Mouse (Mus musculus): ENCODE results near the gene Alg12. TPM values are rescaled to one million over a fixed set of nuclear protein-coding genes. Genes with fewer than 3 reads are reported as not detected.

Gene Alg12
- polyA plus RNA-seq, 1 experiment: 10.2 TPM

DNA sequence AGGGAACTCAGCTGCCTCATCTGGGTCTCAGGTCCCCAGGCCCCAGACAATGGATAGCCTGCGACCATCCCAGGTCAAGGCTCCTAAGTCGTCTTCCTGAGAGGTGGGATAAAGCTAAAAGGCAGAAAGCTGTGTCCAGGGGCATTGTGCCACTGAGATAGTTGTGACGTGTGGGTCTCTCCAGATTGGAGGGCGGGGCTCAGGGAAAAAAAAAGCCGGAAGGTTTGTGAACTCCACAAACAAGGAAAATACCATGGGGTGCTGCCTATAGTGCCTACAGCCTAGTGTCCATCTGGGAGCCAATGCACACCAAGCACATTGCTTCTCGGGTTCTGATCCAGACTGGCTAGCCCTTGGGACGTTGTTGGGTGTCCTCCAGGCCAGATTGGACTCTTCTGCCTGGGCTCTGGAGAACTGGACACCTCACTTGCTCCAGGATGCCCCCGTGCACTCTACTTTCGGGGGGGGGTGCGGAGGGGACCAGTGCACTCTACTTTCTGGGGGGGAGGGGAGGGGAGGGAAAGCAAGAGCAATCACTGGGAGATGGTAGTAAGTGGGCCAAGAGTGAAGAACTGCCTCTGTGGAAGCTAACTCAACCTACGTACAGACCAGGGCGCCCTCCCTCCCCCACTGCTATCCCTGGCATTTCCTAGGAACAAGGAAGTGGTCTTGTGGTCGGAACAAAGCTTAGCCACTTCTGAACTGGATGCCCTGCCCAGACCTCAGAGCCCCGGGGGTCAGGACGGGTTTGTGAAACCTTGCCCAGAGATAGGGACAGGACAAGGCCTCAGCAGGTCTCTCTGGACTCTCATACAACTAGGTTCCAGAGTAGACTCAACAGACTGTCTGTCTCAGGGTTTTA lies 36.1 kb upstream of the Alg12 start:
- peaks cover 20% of the 10 kb centered on the region for H3K4me1 ChIP-seq (ENCODE audit: control insufficient read depth, insufficient read depth, low read length)
- no peak for TF ChIP-seq CTCF (IDR thresholded peaks at IDR 0.05; ENCODE audit: low read depth, low read length)
- TF ChIP-seq POLR2A (IDR thresholded peaks at IDR 0.05; ENCODE audit: borderline replicate concordance, low read depth, low read length): no peak
- H3K27ac ChIP-seq (ENCODE audit: insufficient read depth, low read depth, low read length): no peak overlapping the region
- H3K4me3 ChIP-seq (ENCODE audit: insufficient read depth, low read length): no peak overlapping the region

DNA sequence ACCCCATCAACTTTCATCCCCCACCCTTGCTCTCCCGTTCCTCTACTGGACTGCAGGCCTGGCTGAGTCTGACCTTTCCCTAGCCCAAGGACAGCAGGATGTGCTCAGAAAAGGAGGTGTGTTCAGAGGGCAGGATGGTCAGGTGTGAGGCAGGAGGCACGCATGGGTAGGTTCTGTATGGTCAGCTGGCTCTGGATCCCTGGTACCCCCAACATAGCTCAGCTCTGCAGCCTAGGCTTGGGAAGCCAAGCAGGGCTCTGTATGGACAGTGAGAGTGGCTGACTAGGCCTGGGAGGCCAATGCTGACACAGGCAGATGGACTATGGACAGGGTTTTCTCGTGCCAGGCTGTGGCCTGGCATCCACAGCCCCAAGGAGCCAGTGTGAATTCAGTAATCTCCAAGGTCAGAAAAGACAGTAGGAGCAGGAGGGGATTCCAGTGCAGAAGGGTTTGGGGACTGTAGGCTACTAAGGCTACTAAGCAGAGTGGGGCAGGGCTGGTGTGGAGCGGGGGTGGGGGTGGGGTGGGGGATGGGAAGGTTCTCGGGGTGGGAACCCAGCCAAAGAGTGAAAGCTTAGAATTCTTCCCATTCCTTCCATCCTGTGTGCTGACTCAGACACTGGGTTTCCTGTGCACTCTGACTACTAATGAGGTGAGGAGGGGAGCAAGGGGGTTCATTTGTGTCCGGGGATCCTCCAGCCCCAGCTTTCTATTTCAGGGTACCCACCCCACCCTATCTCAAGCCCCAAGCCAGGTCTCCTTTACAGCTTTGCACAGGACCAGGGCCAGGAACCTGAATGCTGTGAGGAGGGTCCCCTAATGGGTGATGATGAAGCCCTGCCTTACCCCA lies 35.2 kb upstream of the Alg12 start:
- H3K4me3 ChIP-seq (ENCODE audit: insufficient read depth, low read length): no peak overlapping the region

DNA sequence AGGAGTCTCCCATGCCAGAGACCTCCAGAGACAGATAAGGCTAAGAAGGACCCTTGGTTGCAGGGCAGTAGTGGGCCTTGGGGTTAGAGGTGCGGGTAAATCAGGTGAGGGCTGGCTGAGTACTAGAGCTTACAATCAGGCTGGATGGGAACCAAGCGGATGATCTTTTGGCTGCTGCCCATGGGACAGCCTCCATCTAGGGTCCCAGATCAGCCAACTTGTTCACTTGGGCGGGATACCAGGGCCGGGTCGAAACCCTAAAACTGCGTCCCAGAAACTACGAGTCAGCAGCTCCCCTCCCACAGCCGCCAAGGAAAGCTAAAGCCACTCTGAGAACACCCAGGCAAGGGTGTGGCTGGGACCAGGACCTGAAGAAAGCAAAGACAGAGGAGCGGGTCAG lies 34.0 kb upstream of the Alg12 start:
- TF ChIP-seq POLR2A (IDR thresholded peaks at IDR 0.05; ENCODE audit: borderline replicate concordance, low read depth, low read length): no peak
- no peak for TF ChIP-seq CTCF (IDR thresholded peaks at IDR 0.05; ENCODE audit: low read depth, low read length)
- H3K4me3 ChIP-seq (ENCODE audit: insufficient read depth, low read length): no peak overlapping the region
- H3K27ac ChIP-seq (ENCODE audit: insufficient read depth, low read depth, low read length): no peak overlapping the region
- H3K4me1 ChIP-seq (ENCODE audit: control insufficient read depth, insufficient read depth, low read length): peaks cover 20% of the 10 kb centered on the region

More for the DNA sequence above, 35.2 kb upstream of the Alg12 start:
- TF ChIP-seq POLR2A (IDR thresholded peaks at IDR 0.05; ENCODE audit: borderline replicate concordance, low read depth, low read length) (no peak), CTCF (IDR thresholded peaks at IDR 0.05; ENCODE audit: low read depth, low read length) (no peak)
- Histone ChIP-seq H3K4me1 (ENCODE audit: control insufficient read depth, insufficient read depth, low read length) (peaks cover 20% of the 10 kb centered on the region), H3K27ac (ENCODE audit: insufficient read depth, low read depth, low read length) (no peak overlapping the region)

DNA sequence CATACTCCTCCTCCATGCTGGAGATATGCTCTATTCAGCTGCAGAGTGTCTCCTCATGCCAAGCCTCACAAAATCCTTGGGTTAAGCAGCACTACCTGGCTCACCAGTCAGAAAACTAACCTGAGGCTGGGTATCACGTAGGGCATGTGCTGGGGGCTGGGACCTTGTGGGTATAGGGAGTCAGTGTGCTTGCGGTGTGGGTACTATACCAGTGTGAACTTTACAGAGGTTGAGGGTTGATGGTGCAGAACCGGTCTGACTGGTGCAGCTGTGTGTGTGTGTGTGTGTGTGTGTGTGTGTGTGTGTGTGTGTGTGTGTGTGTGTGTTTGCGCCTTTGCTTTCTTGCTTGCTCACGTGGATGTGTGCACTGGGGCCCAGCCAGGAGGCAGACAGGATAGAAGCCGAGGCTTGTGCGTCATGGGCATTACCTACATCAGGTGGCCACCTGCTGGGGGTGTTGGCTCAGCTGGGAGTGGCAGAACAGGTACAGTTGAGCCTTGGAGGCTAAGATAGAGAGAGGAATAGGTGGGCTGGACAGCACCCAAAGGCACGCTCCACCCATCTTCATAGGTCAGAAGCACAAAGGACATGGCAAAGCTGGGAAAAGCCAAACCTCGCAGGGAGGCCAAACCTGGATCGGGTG lies 32.5 kb upstream of the Alg12 start:
- TF ChIP-seq POLR2A (IDR thresholded peaks at IDR 0.05; ENCODE audit: borderline replicate concordance, low read depth, low read length) (no peak), CTCF (IDR thresholded peaks at IDR 0.05; ENCODE audit: low read depth, low read length) (no peak)
- Histone ChIP-seq H3K4me3 (ENCODE audit: insufficient read depth, low read length) (no peak overlapping the region), H3K4me1 (ENCODE audit: control insufficient read depth, insufficient read depth, low read length) (peaks cover 20% of the 10 kb centered on the region), H3K27ac (ENCODE audit: insufficient read depth, low read depth, low read length) (no peak overlapping the region)

DNA sequence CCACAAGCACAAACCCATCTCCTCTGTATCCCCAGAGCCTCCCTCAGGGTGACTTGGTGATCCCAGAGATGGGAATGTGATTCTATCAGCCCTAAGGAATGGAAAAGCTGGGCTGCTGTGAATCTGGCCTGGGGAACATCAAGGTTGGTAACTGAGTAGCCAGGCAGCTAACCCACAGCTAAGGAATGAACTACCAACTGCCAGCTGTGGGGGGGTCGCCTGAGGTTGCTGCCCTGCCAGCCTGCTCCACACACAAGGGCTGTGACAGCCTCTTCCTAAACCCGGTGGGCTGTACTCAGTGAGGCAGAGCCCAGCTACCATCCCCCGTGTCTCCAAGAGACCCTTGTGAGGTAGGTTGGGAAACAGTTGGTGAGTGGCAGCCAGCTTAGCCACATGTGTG lies 32.0 kb upstream of the Alg12 start:
- no peak for TF ChIP-seq CTCF (IDR thresholded peaks at IDR 0.05; ENCODE audit: low read depth, low read length)
- TF ChIP-seq POLR2A (IDR thresholded peaks at IDR 0.05; ENCODE audit: borderline replicate concordance, low read depth, low read length): no peak
- H3K27ac ChIP-seq (ENCODE audit: insufficient read depth, low read depth, low read length): no peak overlapping the region
- no peak overlapping the region for H3K4me3 ChIP-seq (ENCODE audit: insufficient read depth, low read length)
- H3K4me1 ChIP-seq (ENCODE audit: control insufficient read depth, insufficient read depth, low read length): peaks cover 19% of the 10 kb centered on the region

DNA sequence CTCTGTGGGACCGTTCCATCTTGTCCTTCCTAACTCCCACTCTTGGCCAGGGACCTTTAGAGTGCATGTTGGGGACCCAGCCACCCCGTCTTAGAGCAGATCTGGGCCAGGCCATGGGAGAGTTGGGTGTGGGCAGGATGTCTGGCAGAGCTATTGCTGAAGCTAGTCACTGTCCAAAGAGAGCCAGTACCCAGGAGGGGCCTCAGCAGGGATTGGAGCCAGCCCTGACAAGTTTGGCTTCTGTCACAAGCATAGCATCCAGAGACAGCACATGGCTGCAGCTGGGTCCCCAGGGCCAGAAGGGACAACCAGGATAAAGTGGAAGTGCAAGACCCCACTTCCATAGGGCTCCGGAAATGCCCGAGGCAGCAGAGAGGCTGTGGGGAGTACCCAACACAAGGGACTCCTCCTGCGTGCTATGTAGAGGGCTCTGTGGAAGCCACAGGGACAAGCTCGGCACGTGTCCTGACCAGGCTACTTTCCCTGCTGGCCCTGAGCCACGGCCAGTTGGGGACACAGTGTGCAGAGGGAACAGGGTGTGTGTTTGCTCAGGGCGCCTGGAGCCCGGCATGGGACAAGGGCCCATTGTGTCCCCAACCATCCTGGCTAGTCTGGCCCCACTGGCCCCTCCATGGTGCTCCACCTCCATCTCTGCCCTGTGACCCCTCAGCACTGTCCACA lies 31.2 kb upstream of the Alg12 start:
- no peak for TF ChIP-seq POLR2A (IDR thresholded peaks at IDR 0.05; ENCODE audit: borderline replicate concordance, low read depth, low read length)
- no peak for TF ChIP-seq CTCF (IDR thresholded peaks at IDR 0.05; ENCODE audit: low read depth, low read length)
- H3K4me3 ChIP-seq (ENCODE audit: insufficient read depth, low read length): no peak overlapping the region
- H3K4me1 ChIP-seq (ENCODE audit: control insufficient read depth, insufficient read depth, low read length): peaks cover 12% of the 10 kb centered on the region
- no peak overlapping the region for H3K27ac ChIP-seq (ENCODE audit: insufficient read depth, low read depth, low read length)

DNA sequence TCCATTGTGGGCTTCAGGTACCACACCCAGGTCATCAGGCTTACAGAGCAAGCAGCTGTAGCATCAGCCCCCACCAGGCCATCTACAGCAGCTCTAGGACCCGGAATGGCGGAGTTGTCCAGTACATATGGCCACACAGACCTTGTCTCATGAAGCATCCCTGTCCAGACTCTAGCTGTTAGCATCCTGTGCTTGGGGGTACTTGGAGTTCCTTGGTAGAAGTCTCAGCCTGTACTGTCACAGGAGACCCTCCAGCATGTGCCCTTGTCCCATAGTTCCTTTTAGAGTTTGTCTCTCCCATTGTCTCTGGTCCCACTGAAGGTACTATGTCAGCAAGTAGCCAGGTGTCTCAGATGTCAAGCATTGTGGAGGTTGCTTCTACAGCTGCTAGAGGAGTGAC lies 30.5 kb upstream of the Alg12 start:
- Histone ChIP-seq H3K4me1 (ENCODE audit: control insufficient read depth, insufficient read depth, low read length) (peaks cover 6% of the 10 kb centered on the region), H3K27ac (ENCODE audit: insufficient read depth, low read depth, low read length) (no peak overlapping the region), H3K4me3 (ENCODE audit: insufficient read depth, low read length) (no peak overlapping the region)
- no peak for TF ChIP-seq POLR2A (IDR thresholded peaks at IDR 0.05; ENCODE audit: borderline replicate concordance, low read depth, low read length)
- TF ChIP-seq CTCF (IDR thresholded peaks at IDR 0.05; ENCODE audit: low read depth, low read length): no peak

DNA sequence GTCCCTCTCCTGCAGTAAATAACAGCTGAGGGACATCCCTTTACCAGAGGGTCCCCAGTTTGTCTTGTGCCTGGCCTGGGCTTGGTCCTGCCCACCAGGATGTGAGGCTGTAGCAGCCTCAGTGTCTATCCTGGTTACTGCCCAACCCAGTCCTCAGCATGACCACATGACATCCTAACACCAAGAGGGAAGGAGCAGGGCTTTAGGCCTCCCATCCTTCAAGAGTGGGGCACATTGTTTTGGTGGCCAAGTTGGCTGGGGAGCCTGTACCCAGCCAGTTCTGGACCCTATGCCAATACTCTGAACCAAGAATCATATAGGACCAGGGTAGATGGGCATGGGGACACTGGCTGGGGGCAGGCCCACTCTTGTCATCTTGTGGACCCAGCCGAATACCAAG lies 29.5 kb upstream of the Alg12 start:
- TF ChIP-seq CTCF (IDR thresholded peaks at IDR 0.05; ENCODE audit: low read depth, low read length) (no peak), POLR2A (IDR thresholded peaks at IDR 0.05; ENCODE audit: borderline replicate concordance, low read depth, low read length) (no peak)
- H3K4me3 ChIP-seq (ENCODE audit: insufficient read depth, low read length): no peak overlapping the region

DNA sequence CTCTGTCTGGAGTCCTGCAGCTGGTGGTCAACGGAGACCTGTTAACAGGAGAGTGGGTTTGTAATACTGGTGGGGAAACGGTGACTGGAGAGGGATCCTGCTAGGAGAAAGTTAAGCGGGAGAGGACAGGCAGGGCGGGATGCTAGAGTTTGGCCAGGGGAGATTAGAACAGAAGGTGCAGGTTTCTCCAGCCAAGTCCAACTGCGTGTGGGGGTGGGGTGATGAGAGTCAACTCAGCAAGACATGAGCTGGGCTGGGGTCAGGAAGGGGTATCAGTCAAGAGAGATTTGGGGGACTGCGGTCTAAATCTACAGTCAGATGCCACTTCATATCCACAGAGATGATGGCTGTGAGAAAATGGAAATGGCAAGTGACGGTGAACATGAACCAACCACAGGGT lies 25.8 kb upstream of the Alg12 start:
- no peak overlapping the region for H3K27ac ChIP-seq (ENCODE audit: insufficient read depth, low read depth, low read length)
- TF ChIP-seq POLR2A (IDR thresholded peaks at IDR 0.05; ENCODE audit: borderline replicate concordance, low read depth, low read length) (no peak), CTCF (IDR thresholded peaks at IDR 0.05; ENCODE audit: low read depth, low read length) (no peak)
- no peak overlapping the region for H3K4me3 ChIP-seq (ENCODE audit: insufficient read depth, low read length)
- 0 out of 2 replicates have a peak, but pooled peaks cover 3% of the 10 kb centered on the region for H3K4me1 ChIP-seq (ENCODE audit: control insufficient read depth, insufficient read depth, low read length)

More for the DNA sequence above, 29.5 kb upstream of the Alg12 start:
- Histone ChIP-seq H3K4me1 (ENCODE audit: control insufficient read depth, insufficient read depth, low read length) (no peaks in the 10 kb centered on the region), H3K27ac (ENCODE audit: insufficient read depth, low read depth, low read length) (no peak overlapping the region)
